Mouse (Mus musculus): ENCODE measurements at regions not wholly inside any gene's neighbourhood (a gene's known extent, or its start where the extent isn't known, plus 50 kb on each side); places are given as distances from the start of the nearest gene placed in this dataset.

DNA sequence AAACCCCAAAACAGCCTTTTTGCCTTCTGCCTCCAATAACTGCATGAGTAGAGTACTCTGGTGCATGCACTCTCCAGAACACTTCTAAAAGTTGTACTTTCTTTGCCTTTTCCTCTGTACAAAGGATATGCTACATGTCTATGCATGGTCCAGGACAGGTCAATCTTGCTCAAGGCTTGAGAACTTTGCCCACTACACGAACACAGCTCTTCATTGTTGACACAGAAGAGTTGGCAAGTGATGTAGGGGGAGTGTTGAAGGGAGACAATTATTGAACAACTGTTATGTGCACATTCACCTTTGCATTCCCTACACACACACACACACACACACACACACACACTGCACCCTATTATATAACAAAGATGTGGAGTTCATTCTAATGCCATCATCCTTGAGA lies 264.5 kb upstream of the Gm6657 start:
- DNase-seq: no peak
- intact Hi-C loops (cut with DNase I): no loop called here

DNA sequence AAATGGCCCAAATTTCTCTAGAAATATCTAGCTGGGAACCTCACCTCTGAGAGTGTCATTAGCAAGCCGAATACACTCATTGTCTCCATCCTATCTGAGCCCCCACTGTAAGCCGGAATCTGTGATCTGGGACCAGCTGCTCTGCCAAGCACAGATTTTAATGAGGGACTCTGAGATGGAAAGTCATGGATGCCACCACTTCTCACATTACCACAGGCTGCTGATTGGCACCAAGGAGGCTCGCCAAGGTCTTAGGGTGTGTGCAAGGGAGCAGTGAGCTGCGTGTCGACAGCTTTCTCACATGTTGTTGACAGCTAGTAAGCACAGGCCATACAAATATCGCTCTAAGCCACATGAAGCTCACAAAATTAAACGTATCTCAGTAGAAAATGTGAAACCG lies 250.1 kb upstream of the Gm6657 start:
- DNase-seq: no peak
- intact Hi-C loops (cut with DNase I): no loop called here

DNA sequence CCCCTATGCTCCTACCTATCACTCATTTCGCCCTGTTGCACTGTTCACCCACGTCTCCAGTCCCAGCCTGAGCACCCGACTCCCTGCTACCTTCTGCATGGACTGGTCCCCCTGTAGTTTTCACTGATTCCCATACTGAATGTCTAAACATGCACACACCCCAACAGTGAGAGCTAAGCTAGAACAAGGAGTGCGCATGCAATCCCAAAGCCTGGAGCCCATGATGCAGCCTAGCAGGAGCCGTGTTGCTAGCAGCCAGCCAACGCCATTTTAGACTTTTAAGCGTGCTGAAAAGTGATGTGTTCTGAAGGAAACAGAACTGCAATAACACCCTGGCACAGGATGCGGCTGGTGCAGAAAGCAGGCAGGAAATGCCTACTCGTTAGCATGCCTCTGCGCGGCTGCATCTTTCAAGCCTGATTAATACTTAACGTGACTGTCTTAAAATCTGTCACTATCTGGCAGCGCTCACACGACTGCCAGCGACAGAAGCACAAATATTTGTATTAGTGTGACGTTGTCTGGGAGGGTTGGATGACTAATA lies 244.5 kb upstream of the Gm6657 start:
- intact Hi-C loops (cut with DNase I): no loop called here
- peak; percentile 16 to 22 for DNase-seq

DNA sequence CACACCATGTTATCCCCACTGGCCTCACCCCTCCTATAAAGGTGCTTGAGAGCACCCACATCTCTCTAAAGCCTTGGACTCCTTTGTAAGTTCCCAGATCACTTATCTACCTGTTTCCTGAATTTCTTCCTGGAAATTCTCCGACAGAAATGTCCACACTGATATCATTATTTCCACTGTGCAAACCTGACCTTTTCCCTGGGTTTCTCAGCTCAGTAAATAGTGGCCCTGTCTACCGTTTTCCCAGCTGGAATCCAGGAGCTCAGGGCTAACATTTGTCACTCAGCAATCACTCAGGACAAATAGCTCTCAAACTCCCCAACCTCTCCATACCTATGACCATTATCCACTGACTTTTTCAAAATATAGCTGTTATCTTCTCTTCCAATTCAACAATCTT lies 241.6 kb upstream of the Gm6657 start:
- intact Hi-C loops (cut with DNase I): no loop called here

DNA sequence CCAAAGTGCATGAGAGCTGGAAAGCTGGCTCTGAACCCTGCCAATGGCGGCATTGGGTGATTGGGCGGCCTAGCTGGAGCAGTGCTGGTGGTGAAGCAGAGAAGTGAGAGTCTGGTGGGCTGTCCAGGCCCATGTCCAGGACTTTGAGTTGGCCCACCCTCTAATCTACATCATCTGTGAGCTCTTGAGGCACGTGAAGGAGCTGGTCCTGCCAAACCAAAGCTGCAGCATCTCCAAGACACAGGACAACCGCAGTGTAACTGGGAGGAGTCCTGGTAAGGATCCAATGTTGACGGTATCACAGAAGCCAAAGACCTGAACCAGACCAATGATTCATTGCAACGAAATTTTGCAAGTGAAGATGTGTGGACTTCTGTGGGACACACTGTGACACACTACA lies 231.4 kb upstream of the Gm6657 start:
- intact Hi-C loops (cut with DNase I): no loop called here
- DNase-seq: peak; percentile 22 to 28

More for the DNA sequence above, 241.6 kb upstream of the Gm6657 start:
- no peak for DNase-seq

DNA sequence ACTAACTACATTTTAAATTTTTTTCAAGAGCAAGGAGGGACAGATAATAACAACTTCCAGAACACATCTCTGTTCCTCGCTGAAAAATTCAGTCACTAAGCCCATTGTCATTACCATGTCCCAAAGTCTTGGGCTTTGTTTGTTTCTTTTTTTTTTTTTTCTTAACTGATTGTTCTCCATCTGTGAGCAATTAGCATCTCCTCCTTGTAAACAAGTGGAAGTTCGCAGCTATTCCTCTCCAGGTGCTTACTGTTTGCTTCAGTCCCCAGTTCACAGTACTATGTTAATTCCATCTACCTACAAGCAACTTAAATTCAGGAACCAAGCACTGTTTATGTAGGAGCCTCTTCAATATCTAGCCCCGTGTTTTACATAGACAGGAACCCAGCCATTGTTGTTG lies 225.5 kb upstream of the Gm6657 start:
- no peak for DNase-seq
- intact Hi-C loops (cut with DNase I): no loop called here

DNA sequence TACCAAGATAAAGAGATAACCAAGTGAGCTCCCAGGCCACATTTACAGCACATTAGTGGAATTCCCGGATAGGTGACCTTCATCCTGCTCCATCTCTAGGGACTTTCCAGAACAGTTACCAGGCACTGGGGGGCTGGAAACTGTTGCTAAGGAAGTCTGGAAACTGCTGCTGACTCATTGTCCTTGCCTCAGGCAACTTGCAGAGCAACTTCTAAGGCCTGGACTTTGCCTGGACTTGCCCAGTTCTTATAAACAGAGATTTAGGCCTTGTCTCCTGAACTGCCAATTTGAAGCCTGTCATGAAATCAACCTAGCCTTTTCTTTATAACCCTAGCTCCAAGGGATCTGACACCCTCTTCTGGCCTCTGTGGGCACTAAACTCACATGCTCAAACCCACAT lies 224.0 kb upstream of the Gm6657 start:
- intact Hi-C loops (cut with DNase I): no loop called here
- no peak for DNase-seq

DNA sequence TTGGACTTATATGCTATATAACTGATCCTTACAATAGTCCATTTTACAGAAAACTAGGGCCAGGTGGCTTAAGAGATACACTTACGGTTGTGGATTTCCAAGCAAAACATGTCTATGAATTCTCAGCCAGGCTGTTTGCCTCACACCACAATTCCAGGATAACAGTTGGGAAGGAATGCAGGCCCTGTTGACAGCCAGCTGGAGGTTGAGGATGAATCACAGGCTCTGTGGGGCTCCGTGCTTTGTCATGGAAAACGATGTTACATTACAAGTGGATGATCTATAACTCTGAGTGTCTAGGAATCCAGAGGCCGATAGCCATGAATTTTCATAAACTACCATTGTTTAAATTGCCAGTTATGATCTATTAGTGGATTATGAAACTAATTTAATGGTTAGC lies 221.9 kb upstream of the Gm6657 start:
- intact Hi-C loops (cut with DNase I): no loop called here
- peak; percentile 30 to 32 for DNase-seq

DNA sequence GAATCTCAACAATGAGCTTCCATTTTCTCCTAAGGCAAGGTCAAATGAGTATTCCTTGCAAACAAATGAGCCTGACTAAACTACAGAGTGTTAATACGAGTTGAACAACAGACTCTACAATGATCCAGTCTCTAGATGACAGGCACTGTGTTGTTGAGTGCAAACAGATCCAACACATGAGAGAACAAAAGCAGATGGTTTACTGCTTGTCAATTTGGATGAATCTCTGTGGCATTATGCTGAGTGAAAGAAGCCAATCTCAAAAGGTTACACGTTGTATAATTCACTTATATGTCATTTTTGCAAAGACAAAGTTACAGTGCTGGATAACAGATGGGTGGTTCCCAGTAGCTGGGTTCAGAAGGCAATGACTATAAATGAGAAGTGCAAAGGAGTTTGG lies 217.1 kb upstream of the Gm6657 start:
- intact Hi-C loops (cut with DNase I): no loop called here

DNA sequence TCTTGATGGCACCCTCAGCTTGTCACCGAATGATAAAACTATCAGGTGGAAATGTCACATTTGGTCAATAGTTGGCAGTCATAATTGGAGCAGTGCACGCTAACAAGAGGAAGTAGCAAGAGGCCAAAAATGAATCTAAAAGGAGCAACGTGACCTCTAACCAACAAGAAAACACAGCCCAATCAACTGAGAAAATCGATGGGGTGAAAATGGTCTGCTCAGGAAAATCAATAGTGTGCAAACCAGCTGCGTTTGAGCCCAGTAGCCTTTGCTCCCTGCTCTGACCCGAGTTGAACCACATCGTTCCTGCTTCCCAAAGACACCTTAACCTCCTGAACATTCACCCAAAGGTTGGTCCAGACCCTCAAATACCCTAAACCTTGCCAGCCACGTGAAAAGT lies 207.3 kb upstream of the Gm6657 start:
- no peak for DNase-seq
- intact Hi-C loops (cut with DNase I): no loop called here

More for the DNA sequence above, 217.1 kb upstream of the Gm6657 start:
- DNase-seq: no peak

DNA sequence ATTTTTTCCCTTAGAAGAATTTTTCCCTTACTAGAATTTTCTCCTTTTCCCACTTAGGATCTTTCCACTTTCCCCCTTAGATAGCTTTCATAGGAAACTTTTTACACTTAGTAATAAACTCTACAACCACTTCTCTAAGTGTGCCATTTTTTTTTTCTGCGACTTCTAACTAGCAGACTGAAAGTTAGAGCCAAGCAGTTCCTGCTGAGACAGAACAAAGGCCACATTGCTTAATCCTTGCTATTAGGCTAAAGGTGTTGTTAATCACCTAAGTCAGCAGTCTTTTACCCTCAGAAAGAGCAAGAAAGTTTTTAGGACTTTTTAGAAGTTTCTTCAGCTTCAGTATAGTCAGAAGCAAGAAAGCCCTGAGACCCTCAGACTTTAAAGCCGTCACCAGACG lies 204.3 kb upstream of the Gm6657 start:
- DNase-seq: no peak
- intact Hi-C loops (cut with DNase I): no loop called here

DNA sequence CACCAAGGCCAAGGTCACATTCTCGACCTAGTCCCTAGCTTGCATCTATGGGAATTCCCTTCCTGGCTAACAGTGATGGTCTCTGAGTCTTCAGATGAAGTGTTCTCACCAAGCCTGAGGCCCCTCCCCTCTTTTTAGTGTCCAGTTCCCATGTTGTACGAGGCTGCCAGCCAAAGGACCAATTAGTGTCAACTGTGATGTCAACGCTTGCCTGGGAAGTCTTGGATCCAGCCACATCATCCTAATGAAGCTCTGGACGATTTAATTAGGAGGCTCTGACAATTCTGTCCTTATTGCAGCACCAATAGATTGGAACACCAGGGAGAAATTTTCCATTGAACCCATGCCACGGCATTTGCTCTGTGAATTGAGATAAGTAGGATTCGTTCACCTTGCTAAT lies 202.4 kb upstream of the Gm6657 start:
- peak; percentile 3 to 7 for DNase-seq
- intact Hi-C loops (cut with DNase I): no loop called here

DNA sequence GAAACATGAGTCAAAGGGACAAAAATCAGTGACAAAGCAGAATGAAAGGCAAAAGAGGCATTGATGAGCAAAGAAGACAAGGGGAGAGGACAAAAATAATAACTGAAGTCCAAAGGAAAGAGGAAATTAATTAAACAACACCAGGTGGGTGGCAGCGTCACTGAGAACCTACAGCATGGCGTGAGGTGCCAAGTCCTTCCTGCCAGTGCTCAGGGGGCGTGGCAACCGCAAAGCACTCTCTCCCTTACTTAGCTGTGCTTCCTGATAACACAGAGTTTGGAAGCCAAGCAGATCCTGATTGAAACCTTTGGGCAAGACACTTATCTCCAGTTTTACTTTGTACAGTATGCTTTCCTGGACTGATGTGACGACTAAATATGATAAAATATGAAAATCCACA lies 199.9 kb upstream of the Gm6657 start:
- DNase-seq: no peak
- intact Hi-C loops (cut with DNase I): no loop called here

DNA sequence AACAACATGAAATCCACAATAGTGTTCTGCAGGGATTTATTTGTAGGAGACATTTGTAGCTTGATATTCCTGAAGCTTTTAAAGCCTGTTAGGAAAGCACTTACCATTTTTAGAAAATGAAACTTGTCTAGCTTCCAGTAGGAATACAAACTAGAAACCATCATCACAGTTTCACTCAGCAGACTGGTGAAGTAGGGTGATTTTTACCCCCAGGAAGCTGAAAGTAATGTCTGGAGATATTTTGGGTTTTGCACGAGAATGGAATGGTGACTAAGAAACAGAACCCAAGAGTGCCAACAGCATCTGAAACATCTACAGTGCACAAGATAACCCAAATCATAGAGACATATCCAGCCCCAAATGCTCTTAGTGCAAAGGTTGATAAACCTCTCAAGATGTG lies 196.1 kb upstream of the Gm6657 start:
- DNase-seq: no peak
- intact Hi-C loops (cut with DNase I): no loop called here

DNA sequence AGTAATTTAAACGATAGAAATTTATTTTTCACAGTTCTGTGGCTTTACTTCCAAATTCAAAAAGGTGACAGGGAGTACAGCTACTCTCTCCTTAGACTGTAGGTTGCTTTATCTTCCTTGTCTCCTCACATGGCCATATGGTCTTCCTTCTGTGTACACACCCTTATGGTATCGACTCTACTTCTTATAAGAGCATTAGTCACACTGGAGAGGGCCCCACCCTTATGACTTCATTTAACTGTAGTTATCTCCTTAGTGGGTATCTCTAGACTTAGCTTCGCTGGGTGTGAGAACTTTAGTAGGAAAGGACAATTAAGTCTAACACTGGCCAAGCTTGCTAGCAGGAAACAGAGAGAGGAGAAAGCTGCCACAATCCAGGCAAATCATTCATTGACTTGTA lies 193.6 kb upstream of the Gm6657 start:
- intact Hi-C loops (cut with DNase I): no loop called here
- DNase-seq: no peak

DNA sequence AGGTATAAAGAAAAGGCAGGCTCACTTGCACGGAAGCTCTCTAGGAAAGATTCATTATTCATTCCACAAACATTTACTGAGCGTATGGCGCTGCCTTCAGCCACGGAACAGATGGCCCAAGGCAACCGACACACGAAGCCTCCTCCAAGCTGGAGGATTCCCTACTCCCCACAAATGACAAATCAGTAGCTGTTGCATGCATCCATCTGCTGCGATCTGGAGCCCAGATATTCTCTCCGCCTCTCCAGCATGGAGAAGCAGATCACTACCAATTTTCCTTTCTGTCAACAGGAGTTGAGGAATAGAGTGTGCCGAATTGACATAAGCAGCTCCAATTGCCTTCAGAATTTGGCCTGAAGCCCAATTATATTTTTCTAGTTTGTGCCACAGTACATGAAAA lies 192.2 kb upstream of the Gm6657 start:
- DNase-seq: no peak
- intact Hi-C loops (cut with DNase I): no loop called here

DNA sequence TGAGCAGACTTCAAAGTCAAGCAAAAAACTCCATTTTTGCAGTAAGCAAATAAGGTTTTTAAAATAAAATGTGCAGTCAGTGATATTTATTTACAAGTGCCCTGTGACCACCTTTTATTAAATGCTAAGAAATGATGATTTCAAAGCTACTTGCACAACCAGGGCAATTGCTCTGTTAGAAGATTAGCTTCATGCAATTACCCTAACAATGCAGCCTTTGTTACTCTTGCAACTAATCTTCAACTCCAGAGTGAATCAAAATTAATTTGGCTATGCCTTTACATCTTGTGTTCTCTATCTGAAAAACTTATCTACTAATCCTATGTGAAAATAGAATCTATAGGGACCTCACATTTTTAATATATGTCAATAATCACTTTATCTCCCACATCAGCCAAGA lies 160.3 kb upstream of the Gm6657 start:
- DNase-seq: no peak
- intact Hi-C loops (cut with DNase I): no loop called here

DNA sequence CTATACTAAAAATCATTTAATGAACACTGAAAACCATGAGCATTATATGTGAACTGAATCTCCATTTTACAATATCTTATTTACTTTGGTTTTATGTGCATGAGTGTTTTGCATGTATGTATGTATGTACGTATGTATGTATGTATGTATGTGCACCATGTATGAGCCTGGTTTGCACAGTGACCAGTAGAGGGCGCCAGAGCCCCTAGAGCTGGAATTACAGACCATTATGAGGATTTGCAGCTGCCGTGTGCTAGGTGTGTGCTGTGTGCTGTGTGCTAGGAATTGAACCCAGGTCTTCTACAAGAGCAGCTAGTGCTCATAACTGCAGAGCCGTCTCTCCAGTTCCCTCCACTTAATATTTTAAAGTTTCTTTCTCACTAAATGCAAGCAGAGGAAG lies 147.5 kb upstream of the Gm6657 start:
- DNase-seq: no peak
- intact Hi-C loops (cut with DNase I): no loop called here

DNA sequence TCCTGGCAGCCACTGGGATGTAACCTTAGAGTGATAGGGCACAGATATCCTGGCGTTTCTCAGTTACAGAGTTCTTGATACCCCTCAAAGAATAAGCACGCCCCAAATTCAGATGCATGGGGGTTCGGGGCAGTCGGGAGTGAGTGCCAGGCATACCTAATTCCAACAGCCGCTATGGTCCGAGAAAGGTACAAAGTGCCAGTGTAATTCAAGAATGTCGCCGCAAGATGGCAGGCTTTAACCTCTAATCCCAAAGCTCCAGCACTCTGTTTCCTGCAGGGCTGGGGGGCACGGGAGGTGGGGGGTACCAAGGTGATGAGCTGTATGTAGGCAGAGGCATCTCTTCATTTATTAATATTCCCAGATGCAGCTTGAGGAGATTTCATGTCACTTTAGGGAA lies 138.1 kb upstream of the Gm6657 start:
- intact Hi-C loops (cut with DNase I): loop anchor here (1.0 to 10.0 kb wide), 3 partner anchors 33 to 769 kb away; no protein-coding TSS in a partner anchor
- DNase-seq: peak; percentile 42 to 70

DNA sequence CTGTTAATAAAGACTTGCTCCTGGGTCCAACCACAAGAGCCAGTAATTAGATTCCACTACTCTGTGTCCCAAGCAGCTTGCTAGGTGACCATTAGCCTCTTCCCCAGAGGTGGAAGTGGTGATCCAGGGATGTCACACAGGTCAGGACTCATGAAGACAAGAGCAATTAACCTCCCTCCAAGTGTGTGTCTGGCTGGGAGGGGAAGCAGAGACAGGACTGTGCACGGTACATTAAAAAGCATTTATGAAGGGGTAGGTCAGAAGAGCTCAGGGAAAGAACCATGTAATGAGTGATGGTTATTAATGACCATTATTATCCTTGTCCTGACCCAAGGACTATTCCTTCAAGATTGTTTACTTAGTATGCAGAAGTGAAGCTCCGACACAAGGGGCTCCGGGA lies 136.9 kb upstream of the Gm6657 start:
- intact Hi-C loops (cut with DNase I): loop anchor here (5.0 to 10.0 kb wide), 2 partner anchors 150 to 768 kb away; no protein-coding TSS in a partner anchor
- no peak for DNase-seq

DNA sequence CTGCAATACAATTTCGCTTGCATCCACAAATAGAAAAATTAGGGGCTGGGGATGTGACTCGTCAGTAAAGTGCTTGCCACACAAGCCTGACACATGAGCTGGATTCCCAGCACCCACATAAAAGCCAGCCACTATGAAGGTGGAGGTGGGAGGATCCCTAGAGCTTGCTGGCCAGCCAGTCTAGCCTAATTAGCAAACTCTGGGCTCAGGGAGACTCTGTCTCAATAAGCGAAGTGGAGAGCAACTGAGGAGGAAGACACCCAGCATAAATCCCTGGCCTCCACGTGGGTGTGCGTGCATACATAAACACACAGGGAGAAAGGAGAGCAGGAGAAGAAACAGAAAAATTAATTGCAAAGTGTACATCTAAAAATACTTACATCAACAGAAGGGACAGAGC lies 134.1 kb upstream of the Gm6657 start:
- intact Hi-C loops (cut with DNase I): loop anchor here (5.0 to 10.0 kb wide), 3 partner anchors 147 to 765 kb away; no protein-coding TSS in a partner anchor
- DNase-seq: no peak

DNA sequence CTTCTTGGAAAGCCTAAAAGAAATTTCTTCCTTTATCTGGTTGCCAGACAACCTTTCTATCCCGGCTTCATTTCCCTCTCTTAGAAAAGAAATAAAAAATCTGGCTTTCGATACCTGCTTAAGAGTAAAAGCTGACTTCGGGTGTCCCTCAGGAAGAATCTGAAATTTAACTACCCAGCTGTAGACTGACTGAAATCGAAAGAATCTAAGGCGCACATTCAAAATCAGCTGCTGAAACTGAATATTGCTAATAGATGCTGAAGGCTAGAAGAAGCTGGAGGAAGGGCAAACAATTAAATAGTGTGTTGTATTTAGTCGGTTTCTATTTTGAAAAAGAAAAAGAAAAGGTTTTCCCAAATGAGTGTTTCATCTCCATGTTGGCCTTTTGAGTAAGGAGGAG lies 128.0 kb upstream of the Gm6657 start:
- intact Hi-C loops (cut with DNase I): loop anchor here (10.0 kb wide), 1 partner anchor 269 kb away; no protein-coding TSS in a partner anchor
- DNase-seq: no peak

DNA sequence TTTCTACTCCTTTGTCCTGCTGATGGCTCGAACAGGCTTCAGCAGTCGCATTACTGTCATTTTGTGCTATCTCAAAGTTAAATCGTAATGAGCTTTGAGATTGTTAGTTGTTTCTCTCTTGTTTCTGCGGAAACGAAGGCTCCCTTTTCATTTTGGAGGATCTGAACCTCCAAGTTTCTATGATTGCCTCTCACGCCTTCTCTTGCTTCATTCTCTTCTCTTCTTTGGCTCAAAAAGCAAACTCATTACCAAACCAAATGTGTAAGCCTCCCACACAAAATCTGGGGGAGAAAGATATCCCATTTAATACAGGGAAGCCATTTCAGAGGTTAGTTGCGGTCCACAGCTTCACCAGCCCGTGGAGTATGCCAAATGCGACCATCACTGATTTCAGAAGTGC lies 121.1 kb upstream of the Gm6657 start:
- intact Hi-C loops (cut with DNase I): no loop called here
- no peak for DNase-seq

All from heart, postnatal 10 days (tissue).